Mouse (Mus musculus): ENCODE data around the gene Vps8.

Vps8 gene

DNA sequence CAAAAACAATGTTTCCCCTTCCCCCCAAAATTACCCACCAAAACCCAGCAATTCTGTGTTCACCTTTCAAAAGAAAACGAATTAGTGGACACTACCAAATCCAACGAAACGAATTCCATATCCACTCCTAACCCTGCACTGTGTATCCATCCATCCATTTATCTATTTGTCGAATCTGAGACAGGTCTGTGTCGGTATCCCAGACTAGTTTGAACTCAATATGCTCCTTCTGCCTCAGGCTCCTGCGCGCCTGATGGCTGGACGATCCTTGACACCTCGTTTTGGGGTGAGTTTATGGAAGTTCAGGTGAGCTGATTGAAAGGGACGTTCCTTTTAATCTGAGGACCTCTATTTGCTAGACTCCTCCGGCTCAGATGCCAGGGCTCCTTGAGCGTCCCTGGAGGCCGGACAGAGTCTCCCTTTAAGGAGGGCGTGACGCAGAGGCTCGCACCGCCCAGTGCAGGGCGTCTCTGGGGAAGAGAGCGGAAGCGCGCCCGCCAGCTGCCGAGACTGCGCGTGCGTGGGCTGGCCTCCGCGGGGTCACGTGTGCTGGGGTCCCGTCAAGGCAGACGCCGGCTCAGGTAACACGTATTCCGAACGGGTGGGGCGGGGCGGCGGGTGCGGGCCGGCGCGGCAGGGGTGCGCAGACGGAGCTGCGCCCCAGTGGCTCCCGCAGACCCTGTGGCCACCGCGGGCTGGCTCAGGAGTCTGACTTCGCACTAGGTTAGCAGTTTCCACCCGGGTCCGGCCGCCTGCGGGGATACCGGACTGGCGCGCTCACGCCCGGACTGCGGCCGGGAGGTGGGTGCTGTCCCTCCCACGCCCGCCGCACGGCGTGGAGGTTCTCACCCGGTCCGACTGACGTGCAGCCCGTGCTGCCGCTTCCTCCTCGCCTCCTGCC lies at the start of gene Vps8:
Gene Vps8 (plus strand): TSS at position 474 of the 901 bp plus-strand sequence.
- peak; percentile 92 for DNase-seq

DNA sequence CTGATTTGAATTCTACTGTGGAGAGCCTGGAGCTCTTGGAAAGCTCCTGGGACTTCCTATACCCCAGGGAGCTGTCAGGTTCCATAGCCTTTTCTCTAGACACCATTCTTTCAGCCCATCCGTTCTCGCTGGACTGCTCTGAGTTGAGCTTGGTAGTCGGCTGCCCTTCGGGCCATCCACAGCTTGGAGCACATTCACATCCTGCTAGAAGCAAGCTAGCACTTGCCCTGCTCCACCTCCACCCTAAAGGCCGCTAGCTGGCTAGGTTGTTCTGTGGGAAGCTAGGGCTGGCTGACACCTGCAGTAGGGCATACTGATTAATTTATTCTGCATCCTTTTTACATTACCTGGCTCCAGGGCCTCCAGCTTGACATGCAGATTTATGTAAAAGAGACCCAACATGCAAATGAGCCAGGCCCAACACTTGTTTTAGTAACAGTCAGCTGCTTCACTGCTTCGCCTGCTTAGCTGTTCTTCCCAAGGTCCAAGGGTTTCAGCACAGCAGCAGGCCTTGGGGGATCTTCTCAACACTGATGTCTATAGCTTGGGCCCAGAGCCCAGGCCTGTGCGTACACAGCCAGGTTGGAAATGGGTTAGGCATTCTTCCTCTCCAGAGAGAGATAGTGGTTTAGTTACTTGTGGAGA lies 49.5 kb upstream of the Vps8 start:
- no peak for DNase-seq

DNA sequence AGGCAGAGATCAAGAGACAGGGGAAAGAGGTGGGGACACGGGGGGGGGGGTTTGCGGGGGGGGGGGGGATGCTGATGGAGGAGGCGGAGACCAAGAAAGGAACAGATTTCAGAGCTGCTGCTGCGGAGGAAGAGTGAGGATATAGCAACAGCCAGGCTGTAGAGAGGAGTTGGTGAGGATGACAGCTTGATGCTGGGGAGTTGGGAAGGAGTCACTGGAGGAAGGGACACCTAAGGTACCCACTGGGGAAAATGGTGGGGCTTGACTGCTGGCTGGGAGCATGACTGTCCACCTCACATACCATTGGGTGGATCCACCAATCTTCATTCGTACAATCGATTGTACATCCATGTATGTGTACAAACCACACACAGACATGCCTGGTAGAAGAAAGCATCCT lies 48.9 kb upstream of the Vps8 start:
- no peak for DNase-seq

DNA sequence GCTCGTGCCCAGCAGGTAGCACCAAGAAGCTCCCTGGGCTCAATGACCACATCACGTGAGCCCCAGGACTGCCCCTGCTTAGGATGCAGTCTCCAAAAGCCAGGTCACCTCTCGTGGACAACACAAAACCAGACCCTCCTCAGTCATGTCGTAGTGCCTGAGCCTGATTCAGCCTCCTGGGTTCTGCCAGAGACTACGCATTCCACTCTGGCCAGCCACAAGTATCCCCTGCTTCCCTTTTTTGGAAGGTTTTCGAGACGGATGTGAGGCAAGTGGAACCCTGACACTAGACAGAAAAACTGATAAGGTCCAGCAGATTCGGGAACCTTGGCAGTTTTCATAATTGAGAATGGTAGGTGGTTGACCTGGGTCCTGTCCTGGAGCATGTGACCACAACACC lies 47.8 kb upstream of the Vps8 start:
- DNase-seq: no peak

DNA sequence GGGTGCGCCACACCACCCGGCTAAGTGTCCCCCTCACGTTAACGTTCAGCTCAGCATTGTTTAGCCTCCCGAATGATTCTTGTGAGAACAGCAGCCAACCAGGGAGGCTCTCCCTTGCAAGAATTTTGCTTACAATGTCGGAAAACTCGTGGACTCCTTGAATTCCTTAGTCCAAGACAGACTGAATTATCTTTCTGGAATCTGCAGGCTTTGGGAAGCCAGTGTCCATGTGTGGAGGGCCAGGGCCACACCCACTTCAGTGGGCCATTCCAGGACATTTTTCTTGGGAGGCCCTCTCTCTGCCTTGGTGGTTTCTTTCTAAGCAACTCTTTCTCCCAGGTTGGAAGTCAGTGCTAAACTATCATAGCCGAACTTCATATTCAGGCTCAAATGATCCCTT lies 46.6 kb upstream of the Vps8 start:
- DNase-seq: no peak

DNA sequence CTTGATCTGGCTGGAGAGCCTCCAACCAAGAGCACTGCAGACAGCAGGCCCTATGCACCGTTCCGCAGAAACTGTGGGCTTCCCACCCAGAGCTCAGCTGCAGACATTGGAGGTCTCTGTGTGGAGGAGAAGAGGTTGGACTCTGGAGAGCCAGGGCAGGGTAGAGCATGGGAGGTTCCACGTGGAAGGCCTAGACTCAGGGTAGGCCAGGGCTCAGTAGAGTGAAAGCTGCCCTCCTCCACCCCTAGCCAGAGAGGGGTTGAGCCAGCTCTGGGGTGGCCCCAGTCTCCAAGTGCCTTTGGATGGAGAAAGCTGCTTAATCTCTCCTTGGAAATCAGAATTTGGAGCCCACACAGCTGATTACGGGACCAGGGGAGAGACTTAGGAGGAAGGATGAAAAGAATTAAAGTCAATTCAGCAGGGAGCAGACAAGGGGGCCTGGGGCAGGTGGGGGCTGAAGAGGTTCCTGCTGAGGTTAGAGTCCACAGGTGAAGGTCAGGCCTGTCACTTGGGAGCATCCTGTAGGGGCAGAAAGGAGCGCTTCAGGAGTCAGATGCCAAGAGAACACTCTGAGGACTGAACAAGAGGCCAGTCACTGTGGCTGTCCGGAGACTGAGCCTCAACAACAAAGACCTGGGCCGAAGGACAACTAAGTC lies 45.8 kb upstream of the Vps8 start:
- DNase-seq: no peak

DNA sequence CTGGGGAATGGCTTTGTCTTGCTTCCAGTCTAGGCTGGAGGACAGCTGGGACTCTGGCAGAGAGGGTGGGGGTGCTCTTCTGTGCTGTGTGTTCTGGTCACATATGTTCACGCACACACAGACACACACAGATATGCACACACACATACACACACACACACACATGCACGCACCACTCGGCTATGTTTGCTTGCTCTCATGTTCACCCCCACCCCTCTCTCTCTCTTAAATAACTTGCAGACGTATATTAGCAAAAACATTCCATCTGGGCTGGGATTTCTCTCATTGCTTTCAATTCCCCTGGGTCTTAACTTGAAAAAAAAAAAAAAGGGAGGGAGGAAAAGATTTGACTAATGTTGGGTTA lies 45.3 kb upstream of the Vps8 start:
- no peak for DNase-seq

DNA sequence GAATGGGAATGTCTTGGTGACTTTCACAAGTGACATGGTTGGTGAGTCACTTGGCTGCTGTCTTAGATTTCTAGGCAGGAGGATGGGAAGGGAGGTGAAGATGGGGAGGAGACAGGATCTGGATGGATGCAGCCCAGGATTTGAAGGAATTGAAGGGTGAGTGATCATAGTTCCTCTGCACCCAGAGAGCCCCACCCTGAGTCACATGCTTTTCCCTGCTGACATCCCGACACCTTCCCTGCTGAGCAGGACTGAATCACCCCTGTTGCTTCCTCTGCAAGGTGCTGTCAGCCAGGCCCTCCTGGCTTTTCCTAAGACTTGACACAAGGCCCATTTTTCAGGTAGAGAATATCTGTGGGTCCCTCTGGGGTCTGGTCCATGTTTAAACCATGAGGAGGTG lies 41.4 kb upstream of the Vps8 start:
- no peak for DNase-seq

DNA sequence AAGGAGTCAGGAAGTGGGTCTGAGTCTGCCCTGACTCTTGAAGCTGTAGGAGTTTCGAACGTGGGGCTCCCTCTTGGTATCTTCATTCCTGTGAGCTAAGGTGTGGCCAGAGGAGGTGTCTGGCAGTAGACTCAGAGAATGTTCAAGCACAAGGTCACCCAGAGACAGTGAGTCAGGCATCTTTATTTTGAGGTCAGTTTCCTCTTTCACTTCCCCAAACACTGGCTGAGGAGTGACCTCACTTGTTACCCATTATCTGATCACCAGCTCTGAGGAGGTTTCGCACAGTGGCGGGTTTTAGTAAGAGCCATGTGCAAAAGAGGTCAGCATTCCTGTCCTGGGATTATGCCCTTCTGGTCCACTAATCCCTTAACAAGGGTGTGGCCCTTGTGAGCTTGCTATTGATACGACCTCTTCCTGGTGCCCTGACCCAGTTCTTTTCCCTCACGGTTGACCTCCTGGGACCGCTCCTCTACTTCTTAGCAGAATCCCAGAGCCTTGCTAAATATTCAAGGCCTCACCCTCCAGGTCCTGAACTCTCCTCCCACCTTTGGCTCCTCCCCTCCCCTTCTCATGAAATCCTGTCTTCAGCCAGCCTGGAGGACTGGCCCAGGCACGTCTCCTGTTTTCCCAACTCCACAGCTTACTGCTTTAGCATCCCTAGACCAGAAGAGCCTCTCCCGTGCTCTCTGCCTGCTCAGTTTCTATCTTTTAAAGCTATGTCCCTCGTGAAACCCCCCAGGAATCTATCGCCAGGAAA lies 40.6 kb upstream of the Vps8 start:
- no peak for DNase-seq

DNA sequence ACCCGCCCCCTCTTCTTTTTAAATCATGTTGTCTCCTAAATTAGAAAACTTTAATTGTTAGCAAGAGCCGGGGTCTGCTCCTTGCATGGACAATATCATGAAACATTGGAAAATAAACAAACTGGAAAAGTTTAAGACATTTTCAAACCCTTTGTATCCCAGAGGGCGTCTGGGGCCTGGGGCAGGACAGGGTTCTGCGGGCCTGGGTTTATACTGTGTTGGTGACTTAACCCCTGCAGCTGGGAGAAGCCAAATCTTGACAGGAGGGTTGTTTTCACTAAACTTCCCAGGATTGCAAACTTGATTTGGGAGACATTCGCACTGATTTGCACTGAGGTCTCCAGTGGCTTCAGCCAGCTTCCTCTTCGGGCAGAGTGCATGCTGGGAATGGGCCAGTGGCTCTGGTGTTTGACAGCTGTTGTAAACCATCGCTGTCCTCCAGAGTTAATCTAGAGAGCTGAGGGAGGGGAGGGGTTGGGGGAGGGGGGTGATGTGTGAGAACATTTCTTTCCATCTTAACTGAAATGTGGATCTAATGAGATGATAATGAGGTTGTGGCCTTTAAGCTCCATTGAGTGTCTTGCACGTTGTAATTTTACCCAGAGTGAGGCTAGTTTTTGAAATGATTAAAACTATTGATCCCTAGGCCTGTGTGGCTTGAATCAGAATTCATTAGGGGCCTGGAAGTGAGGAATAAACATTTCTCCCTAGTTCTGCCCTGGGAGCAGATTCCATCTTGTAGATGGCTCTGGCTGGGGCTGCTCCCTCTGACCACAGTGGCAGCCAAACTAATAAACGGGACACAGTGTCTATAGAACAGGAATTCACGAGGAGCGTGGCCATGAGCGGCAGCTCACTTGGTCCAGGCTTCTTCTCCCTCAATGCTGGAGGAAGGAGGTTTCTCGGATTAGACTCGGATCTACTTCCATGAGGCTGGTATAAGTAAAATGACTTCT lies 36.7 kb upstream of the Vps8 start:
- no peak for DNase-seq

DNA sequence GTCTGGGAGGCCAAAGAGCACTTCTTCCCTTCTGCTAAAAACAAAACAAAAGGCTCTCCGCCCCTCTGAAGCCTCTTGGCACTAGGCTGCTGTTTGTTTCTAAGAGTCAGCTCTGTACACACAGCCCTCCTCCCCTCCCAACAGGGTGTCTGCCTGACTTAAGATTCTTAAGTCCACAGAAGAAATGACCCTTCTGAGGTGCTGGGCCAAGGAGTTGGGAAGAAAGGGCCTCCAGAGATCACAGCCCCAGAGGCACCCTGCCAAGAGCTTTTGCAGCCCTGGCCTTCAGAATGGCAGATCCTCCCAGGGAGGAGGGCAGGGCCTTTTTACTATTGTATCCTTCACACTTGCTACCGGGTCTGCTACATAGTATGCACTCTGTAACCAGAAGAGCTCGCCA lies 33.6 kb upstream of the Vps8 start:
- DNase-seq: no peak

DNA sequence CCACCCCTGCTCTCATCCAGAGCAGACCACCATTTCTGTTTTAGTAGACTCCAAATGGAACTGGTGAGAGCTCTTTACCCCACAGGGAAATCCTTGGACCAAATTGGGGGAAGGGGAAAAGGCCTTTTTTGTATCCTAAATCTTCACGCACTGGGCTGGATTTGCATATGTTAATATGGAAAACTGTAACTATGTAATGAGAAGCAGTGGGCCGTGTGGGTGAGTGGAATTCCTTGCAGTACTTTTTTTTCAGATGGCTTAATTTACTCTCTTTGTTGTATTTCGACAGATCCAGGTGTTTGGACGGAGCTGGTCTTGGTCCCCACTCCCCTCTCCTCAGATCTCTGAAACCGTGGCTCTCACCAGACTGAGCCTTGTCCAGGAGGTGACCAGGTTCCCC lies 32.2 kb upstream of the Vps8 start:
- DNase-seq: no peak

DNA sequence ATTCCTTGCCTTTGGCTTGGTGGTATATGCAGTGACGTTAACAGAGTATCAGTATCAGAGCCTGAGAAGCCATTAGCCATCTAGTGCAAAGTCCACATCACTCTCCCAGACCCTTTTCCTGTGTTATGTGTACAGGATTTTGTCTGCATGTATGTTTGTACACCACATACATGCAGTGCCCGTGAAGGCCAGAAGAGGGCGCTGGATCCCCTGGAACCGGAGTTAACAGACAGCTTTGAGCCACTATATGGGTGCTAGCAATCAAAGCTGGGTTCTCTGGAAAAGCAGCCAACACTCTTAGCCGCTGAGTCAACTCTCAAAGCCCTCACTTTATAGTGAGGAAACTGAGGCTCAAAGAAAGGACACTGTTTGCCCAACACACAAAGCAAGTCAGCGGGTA lies 30.8 kb upstream of the Vps8 start:
- no peak for DNase-seq

DNA sequence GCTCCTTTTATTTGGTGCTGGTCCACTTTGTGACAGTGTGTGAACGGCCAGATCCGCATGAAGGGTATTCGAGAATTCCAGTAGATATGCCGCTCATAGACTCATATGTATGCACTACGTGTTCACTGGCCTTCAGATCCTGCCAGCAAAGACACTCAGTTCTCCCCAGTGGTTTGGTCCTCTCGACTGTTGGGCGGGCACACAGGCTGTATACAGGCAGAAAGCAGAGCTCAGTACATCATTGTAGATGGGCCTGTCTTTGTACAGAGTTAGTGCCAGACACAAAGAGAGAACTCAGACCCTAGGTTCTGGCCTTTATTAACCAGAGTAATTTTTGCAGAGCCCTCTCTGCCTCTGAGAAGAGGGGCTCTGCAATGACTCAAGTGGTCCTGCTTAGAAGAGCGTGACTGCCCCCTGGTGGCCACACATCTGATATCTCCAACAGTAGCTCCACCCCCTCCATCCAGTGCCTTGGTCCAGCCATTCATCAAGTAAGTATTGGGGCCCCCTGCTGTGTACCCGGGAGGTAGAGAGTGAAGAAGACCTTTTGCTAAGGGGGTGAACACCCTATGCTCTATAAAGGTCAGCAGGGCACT lies 30.3 kb upstream of the Vps8 start:
- peak; percentile 61 for DNase-seq

DNA sequence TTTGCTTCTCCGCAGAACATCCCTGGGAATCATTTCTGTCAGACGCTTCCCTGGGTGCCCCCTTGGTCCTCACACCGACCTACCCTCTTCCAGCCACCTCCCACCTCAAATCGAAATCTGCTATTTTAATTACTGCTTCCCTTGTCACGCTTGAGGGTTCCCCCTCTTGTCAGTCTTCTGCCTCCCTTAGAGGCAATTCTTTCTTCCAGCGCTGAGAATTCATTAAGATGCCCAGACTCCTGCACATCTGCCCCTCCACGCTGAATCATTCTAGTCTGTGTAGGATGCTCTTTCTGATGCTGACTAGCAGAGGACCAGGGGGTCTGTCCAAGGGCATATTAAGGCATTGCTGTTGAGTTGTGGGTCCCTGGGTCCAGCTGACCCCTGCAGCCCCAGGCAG lies 27.4 kb upstream of the Vps8 start:
- DNase-seq: no peak

DNA sequence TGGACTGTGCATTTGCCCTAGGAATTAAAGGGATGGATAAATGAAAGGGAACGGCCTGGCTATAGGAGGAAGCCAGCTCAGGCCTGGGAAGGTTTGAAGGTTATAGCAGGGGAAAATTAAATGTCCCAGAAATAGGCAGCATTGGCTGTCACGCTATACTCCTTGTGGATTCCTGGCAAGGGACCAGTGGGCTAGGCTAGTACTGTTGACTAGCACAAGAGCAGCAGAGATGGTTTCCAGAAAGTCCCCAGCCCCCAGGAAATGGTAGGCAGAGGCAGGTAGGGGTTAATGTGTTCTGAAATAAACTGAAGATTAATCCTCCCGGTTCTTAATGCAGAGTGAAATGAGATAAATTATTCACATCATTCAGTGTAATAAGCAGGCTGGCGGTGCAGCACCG lies 25.2 kb upstream of the Vps8 start:
- no peak for DNase-seq

DNA sequence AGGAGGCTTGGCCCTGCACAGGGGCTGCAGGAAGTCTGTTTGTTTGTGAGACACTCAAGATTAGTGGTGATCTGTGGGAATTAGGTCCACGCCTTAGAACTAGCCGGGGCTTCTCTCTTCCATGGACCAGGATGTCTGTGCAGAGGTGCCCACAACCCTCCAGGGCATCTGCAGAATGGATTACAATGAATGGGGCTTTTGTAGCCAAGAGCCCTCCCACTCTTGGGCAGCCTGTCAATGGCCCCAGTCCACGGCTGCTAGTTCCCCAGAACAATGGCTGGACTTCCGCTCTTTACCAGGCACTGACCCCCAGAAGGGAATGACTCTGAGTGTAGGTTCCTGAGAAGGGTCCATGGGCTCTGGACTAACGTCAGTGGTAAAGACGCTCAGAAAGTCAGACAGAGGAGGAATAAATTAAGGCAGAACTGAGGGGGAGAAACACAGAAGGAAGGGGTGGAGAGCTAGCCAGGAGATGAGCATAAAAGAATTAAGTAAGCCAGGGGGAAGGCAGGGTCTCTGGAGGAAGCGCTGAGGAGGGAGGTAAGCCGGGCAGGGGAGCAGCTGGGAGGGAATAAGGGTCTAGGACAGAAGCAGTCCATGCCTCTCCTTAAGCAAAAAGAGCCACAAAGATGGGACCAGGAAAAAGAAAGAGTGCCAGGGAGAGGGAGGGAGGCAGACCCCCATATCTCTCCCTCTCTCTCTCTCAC lies 24.4 kb upstream of the Vps8 start:
- no peak for DNase-seq

DNA sequence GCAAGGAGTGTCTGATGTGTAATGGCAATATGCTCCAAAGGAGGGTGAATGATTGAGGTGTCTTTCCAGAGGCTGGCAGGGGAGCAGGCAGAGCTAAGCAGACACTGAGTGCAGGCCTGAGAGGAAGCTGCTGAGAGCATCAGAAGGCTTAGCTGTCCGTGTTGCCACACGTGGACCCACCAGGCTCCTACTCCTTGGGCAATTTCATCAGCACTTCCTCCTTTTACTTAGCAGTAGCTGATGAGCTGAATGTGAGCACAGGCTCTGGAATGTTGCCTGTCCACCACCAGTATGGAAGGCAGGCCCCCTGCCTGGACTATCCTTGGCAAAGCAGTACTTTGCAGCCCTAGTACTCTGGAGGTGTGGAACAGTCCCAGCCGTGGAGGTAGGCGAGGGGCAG lies 23.0 kb upstream of the Vps8 start:
- DNase-seq: no peak

DNA sequence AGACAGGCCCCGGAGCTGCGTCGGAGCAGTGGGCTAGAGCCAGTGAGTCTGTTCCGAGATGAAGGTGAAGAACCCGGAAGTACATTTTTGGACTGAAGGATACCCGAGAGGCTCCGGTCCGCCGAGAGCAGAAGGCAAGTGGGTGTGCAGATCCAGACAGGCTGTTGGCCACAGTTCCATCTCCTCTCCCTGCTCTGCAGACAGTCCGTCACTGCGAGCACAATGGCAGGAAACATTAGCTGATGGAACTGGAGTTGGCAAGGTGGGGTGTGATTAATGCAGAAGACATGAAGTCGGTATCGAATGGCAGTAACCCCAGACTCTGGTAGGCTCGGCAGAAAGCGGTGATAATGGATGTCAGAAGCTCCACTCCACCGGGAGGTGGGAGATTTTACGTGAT lies 20.9 kb upstream of the Vps8 start:
- DNase-seq: no peak

DNA sequence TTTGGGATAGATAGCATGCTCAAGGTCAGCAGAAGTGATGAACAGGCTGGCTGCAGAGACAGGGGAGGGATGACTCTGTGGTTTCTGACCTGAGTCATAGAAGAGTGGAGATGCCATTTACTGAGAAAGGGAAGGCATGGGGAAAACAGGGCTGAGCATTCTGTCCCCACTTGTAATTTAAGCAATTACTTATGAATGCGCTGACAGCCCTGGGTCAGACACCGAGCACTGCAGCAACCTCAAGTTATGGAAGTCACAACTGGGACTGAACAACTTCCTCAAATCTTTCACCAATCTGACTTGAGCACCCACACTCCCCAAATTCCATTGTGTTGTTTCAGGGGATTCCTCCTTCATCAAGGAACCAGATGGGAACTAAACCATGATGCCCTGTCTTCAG lies 19.5 kb upstream of the Vps8 start:
- DNase-seq: no peak

DNA sequence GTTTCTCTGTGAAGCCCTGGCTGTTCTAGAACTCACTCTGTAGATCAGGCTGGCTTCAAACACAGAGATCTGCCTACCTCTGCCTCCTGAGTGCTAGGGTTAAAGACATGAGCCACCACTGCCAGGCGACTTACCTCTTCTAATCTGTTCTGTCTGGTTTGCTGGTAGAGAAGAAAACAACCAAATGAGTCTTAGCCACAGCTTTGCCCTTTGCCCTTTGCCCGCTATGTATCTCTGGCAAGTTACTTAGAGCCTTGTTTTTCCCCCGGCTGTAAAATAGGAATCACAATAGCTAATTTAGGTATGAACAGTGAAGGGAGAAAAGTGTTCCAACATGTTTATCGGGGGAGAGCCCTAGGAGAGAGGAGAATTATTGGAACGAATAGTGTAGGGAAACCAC lies 18.3 kb upstream of the Vps8 start:
- no peak for DNase-seq

Measured in cerebellum, adult 9-11 months (tissue).